Mouse (Mus musculus): ENCODE measurements around the gene Foxp1. TPM values are rescaled to one million over a fixed set of nuclear protein-coding genes. Genes with fewer than 3 reads are reported as not detected.
A peak's percentile ranks its signal among the peaks of the same experiment; 100 is the strongest.

Foxp1 gene
- polyA plus RNA-seq, 1 experiment from 2014 or later = 190 TPM

GRCm38 (mm10) chr6:99233411-99233810 is 289.1 kb downstream of the Foxp1 start:
- ATAC-seq (ENCODE audit: insufficient number of reproducible peaks, insufficient read depth, low FRiP score, low read depth) = no peak
- no peak overlapping the region for H3K27ac ChIP-seq (ENCODE audit: low read length)
- 75% methylated on average over 10 of the region's 10 CpGs for WGBS
- no peaks in the 10 kb centered on the region for H3K36me3 ChIP-seq (ENCODE audit: control insufficient read depth, insufficient read depth, low read length)
- no peak overlapping the region for H3K4me3 ChIP-seq (ENCODE audit: low read depth, low read length)
- no peaks in the 10 kb centered on the region for H3K27me3 ChIP-seq (ENCODE audit: control insufficient read depth, insufficient read depth, low read length)
- no peak overlapping the region for H3K9ac ChIP-seq (replicated peaks; ENCODE audit: low read depth, low read length)
- no peaks in the 10 kb centered on the region for H3K4me1 ChIP-seq (ENCODE audit: control insufficient read depth, insufficient read depth, low read length)
- H3K9me3 ChIP-seq (ENCODE audit: control insufficient read depth, low read depth, low read length) = no peaks in the 10 kb centered on the region
- no peak overlapping the region for H3K4me2 ChIP-seq (replicated peaks; ENCODE audit: low read depth, low read length)

- 76% methylated on average over 6 of the region's 6 CpGs for WGBS
Observed at GRCm38 (mm10) chr6:99228336-99228870, 294.1 kb downstream of the Foxp1 start.

DNA sequence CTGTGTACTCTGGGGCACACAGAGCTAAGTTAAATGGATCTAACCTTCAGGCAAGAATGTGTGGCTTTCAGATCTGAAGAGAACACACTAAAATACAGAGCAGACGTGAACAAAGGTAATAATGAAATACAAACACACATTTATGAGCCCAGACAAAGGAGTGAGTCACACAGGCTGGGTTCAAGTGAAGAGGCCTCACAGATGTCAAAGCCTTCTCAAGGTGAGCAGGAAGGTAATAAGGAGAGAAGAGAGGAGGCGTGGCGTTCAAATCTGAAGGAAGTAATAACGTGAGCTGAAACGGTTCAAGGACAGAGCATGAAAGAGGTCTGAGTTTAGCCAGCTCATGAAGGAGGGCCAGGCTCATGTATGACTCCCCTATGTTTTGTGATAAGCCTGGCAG is 301.4 kb downstream of the Foxp1 start:
- Histone ChIP-seq H3K27ac (ENCODE audit: low read length) (no peak overlapping the region), H3K4me3 (ENCODE audit: low read depth, low read length) (no peak overlapping the region), H3K4me1 (ENCODE audit: control insufficient read depth, insufficient read depth, low read length) (no peaks in the 10 kb centered on the region), H3K4me2 (replicated peaks; ENCODE audit: low read depth, low read length) (no peak overlapping the region), H3K9ac (replicated peaks; ENCODE audit: low read depth, low read length) (no peak overlapping the region), H3K27me3 (ENCODE audit: control insufficient read depth, insufficient read depth, low read length) (no peaks in the 10 kb centered on the region), H3K9me3 (ENCODE audit: control insufficient read depth, low read depth, low read length) (no peaks in the 10 kb centered on the region), H3K36me3 (ENCODE audit: control insufficient read depth, insufficient read depth, low read length) (no peaks in the 10 kb centered on the region)
- 70% methylated on average over 5 of the region's 5 CpGs for WGBS
- ATAC-seq (ENCODE audit: insufficient number of reproducible peaks, insufficient read depth, low FRiP score, low read depth) = no peak

More at GRCm38 (mm10) chr6:99228336-99228870, 294.1 kb downstream of the Foxp1 start:
- no peak overlapping the region for H3K4me3 ChIP-seq (ENCODE audit: low read depth, low read length)
- no peak overlapping the region for H3K4me2 ChIP-seq (replicated peaks; ENCODE audit: low read depth, low read length)
- H3K9ac ChIP-seq (replicated peaks; ENCODE audit: low read depth, low read length) = no peak overlapping the region
- H3K36me3 ChIP-seq (ENCODE audit: control insufficient read depth, insufficient read depth, low read length) = no peaks in the 10 kb centered on the region
- ATAC-seq (ENCODE audit: insufficient number of reproducible peaks, insufficient read depth, low FRiP score, low read depth) = no peak
- H3K4me1 ChIP-seq (ENCODE audit: control insufficient read depth, insufficient read depth, low read length) = no peaks in the 10 kb centered on the region
- no peaks in the 10 kb centered on the region for H3K27me3 ChIP-seq (ENCODE audit: control insufficient read depth, insufficient read depth, low read length)
- H3K9me3 ChIP-seq (ENCODE audit: control insufficient read depth, low read depth, low read length) = no peaks in the 10 kb centered on the region
- no peak overlapping the region for H3K27ac ChIP-seq (ENCODE audit: low read length)

GRCm38 (mm10) chr6:99220472-99220871 is 302.0 kb downstream of the Foxp1 start:
- Histone ChIP-seq H3K4me2 (replicated peaks; ENCODE audit: low read depth, low read length) (no peak overlapping the region), H3K36me3 (ENCODE audit: control insufficient read depth, insufficient read depth, low read length) (no peaks in the 10 kb centered on the region), H3K27ac (ENCODE audit: low read length) (no peak overlapping the region), H3K9ac (replicated peaks; ENCODE audit: low read depth, low read length) (no peak overlapping the region), H3K4me1 (ENCODE audit: control insufficient read depth, insufficient read depth, low read length) (no peaks in the 10 kb centered on the region), H3K27me3 (ENCODE audit: control insufficient read depth, insufficient read depth, low read length) (no peaks in the 10 kb centered on the region), H3K4me3 (ENCODE audit: low read depth, low read length) (no peak overlapping the region), H3K9me3 (ENCODE audit: control insufficient read depth, low read depth, low read length) (no peaks in the 10 kb centered on the region)
- WGBS = 95% methylated on average over 3 of the region's 3 CpGs
- no peak for ATAC-seq (ENCODE audit: insufficient number of reproducible peaks, insufficient read depth, low FRiP score, low read depth)

GRCm38 (mm10) chr6:99217846-99218245 is 304.7 kb downstream of the Foxp1 start:
- H3K4me2 ChIP-seq (replicated peaks; ENCODE audit: low read depth, low read length) = no peak overlapping the region
- H3K9me3 ChIP-seq (ENCODE audit: control insufficient read depth, low read depth, low read length) = no peaks in the 10 kb centered on the region
- H3K27me3 ChIP-seq (ENCODE audit: control insufficient read depth, insufficient read depth, low read length) = no peaks in the 10 kb centered on the region
- no peaks in the 10 kb centered on the region for H3K4me1 ChIP-seq (ENCODE audit: control insufficient read depth, insufficient read depth, low read length)
- no peaks in the 10 kb centered on the region for H3K36me3 ChIP-seq (ENCODE audit: control insufficient read depth, insufficient read depth, low read length)
- no peak overlapping the region for H3K9ac ChIP-seq (replicated peaks; ENCODE audit: low read depth, low read length)
- 62% methylated on average over 2 of the region's 2 CpGs for WGBS
- ATAC-seq (ENCODE audit: insufficient number of reproducible peaks, insufficient read depth, low FRiP score, low read depth) = 0 out of 2 replicates have a peak, but pooled peaks have one; percentile 33
- no peak overlapping the region for H3K27ac ChIP-seq (ENCODE audit: low read length)
- H3K4me3 ChIP-seq (ENCODE audit: low read depth, low read length) = no peak overlapping the region

DNA sequence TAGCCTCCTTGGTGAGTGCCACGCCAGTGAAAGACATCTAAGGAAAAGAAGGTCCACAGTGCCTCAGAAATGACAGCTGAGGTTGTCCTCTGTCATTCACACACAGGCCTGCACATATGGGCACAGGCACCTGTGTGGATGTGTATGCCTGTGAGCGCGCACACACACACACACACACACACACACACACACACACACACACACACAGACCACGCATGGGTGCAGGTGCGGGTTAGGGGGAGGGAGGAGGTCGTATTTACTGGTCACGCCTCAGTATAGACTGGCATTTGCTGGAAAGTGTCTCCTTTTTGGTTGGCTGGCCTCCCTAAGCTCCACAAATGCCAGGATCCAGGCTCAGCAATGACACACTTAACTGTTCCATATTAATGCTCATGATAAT is 305.4 kb downstream of the Foxp1 start:
- H3K4me1 ChIP-seq (ENCODE audit: control insufficient read depth, insufficient read depth, low read length) = no peaks in the 10 kb centered on the region
- no peak for ATAC-seq (ENCODE audit: insufficient number of reproducible peaks, insufficient read depth, low FRiP score, low read depth)
- WGBS = 79% methylated on average over 7 of the region's 7 CpGs
- H3K27ac ChIP-seq (ENCODE audit: low read length) = no peak overlapping the region
- no peak overlapping the region for H3K9ac ChIP-seq (replicated peaks; ENCODE audit: low read depth, low read length)
- H3K27me3 ChIP-seq (ENCODE audit: control insufficient read depth, insufficient read depth, low read length) = no peaks in the 10 kb centered on the region
- no peaks in the 10 kb centered on the region for H3K9me3 ChIP-seq (ENCODE audit: control insufficient read depth, low read depth, low read length)
- no peak overlapping the region for H3K4me2 ChIP-seq (replicated peaks; ENCODE audit: low read depth, low read length)
- H3K36me3 ChIP-seq (ENCODE audit: control insufficient read depth, insufficient read depth, low read length) = no peaks in the 10 kb centered on the region
- H3K4me3 ChIP-seq (ENCODE audit: low read depth, low read length) = no peak overlapping the region

GRCm38 (mm10) chr6:99212461-99212860 is 310.1 kb downstream of the Foxp1 start:
- no peak overlapping the region for H3K4me2 ChIP-seq (replicated peaks; ENCODE audit: low read depth, low read length)
- 81% methylated on average over 4 of the region's 4 CpGs for WGBS
- H3K27ac ChIP-seq (ENCODE audit: low read length) = no peak overlapping the region
- no peak overlapping the region for H3K9ac ChIP-seq (replicated peaks; ENCODE audit: low read depth, low read length)
- H3K4me1 ChIP-seq (ENCODE audit: control insufficient read depth, insufficient read depth, low read length) = no peaks in the 10 kb centered on the region
- H3K9me3 ChIP-seq (ENCODE audit: control insufficient read depth, low read depth, low read length) = no peaks in the 10 kb centered on the region
- ATAC-seq (ENCODE audit: insufficient number of reproducible peaks, insufficient read depth, low FRiP score, low read depth) = no peak
- H3K27me3 ChIP-seq (ENCODE audit: control insufficient read depth, insufficient read depth, low read length) = no peaks in the 10 kb centered on the region
- no peaks in the 10 kb centered on the region for H3K36me3 ChIP-seq (ENCODE audit: control insufficient read depth, insufficient read depth, low read length)
- H3K4me3 ChIP-seq (ENCODE audit: low read depth, low read length) = no peak overlapping the region

- no peaks in the 10 kb centered on the region for H3K36me3 ChIP-seq (ENCODE audit: control insufficient read depth, insufficient read depth, low read length)
- ATAC-seq (ENCODE audit: insufficient number of reproducible peaks, insufficient read depth, low FRiP score, low read depth) = no peak
- H3K27me3 ChIP-seq (ENCODE audit: control insufficient read depth, insufficient read depth, low read length) = no peaks in the 10 kb centered on the region
- no peaks in the 10 kb centered on the region for H3K9me3 ChIP-seq (ENCODE audit: control insufficient read depth, low read depth, low read length)
- 78% methylated on average over 5 of the region's 5 CpGs for WGBS
- no peak overlapping the region for H3K4me2 ChIP-seq (replicated peaks; ENCODE audit: low read depth, low read length)
- peaks cover 4% of the 10 kb centered on the region; the same call in 1 of the 2 replicates for H3K4me1 ChIP-seq (ENCODE audit: control insufficient read depth, insufficient read depth, low read length)
- H3K27ac ChIP-seq (ENCODE audit: low read length) = no peak overlapping the region
- H3K9ac ChIP-seq (replicated peaks; ENCODE audit: low read depth, low read length) = no peak overlapping the region
- H3K4me3 ChIP-seq (ENCODE audit: low read depth, low read length) = no peak overlapping the region
Observed at GRCm38 (mm10) chr6:99211663-99212333, 310.7 kb downstream of the Foxp1 start.

DNA sequence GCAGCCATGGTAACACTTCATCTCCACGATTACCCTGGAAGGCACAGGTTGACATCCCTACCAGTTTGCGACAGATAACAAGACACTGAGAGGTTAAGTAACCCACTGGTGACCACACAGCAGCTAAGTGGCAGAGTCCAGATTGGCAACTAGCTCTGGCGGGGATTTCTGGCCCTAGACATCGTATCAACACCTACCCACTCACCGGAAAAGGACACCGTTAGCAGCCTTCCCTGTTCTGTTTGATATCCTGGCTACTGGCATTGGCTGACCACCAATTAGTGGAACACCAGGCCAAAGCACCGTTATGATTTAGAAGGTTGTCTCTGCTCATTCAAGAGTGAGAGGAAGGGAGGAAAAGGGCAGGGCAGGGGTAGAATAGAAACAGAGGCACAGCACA is 312.4 kb downstream of the Foxp1 start:
- H3K4me3 ChIP-seq (ENCODE audit: low read depth, low read length) = no peak overlapping the region
- H3K4me2 ChIP-seq (replicated peaks; ENCODE audit: low read depth, low read length) = no peak overlapping the region
- 81% methylated on average over 7 of the region's 7 CpGs for WGBS
- no peak for ATAC-seq (ENCODE audit: insufficient number of reproducible peaks, insufficient read depth, low FRiP score, low read depth)
- no peak overlapping the region for H3K9ac ChIP-seq (replicated peaks; ENCODE audit: low read depth, low read length)
- no peak overlapping the region for H3K27ac ChIP-seq (ENCODE audit: low read length)
- H3K36me3 ChIP-seq (ENCODE audit: control insufficient read depth, insufficient read depth, low read length) = no peaks in the 10 kb centered on the region
- H3K4me1 ChIP-seq (ENCODE audit: control insufficient read depth, insufficient read depth, low read length) = peaks cover 18% of the 10 kb centered on the region; the same call in 1 of the 2 replicates
- H3K9me3 ChIP-seq (ENCODE audit: control insufficient read depth, low read depth, low read length) = no peaks in the 10 kb centered on the region
- H3K27me3 ChIP-seq (ENCODE audit: control insufficient read depth, insufficient read depth, low read length) = no peaks in the 10 kb centered on the region

Measured in stomach, embryonic 14.5 days (tissue).